Mouse (Mus musculus) E14TG2a.4 (cell line): ENCODE results near the gene Psg16.

Source experiments
- CTCF ChIP-seq: conservative IDR thresholded peaks from 2 replicates; pipeline ENCODE4 v1.5.1; 2014; ENCODE audit warnings: low read length
- POU5F1 ChIP-seq: IDR thresholded peaks from 2 replicates; pipeline ENCODE4 v1.6.1; 2014; ENCODE audit warnings: low read length, borderline replicate concordance

DNA sequence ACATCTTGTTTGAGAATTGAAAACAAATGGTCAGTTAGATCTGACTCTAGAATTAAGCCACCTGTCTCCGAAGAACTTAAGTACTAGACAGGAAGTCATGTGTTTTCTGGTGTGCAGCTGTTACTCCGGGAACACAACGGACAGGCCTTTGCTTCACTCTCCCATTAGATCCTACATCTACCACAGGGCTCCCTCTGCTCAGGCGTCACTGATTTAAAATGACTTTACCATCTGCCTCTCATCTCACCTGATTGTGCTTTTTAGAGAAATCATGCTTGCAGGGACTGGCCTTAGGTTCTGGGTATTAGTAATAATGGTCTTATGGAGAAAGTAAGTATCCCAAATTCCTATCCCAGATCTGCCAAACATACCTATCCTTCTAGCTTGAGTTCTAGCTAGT is 8.9 kb downstream of the Psg16 start:
- TF ChIP-seq CTCF = no peak
- TF ChIP-seq POU5F1 = no peak
